Mouse (Mus musculus) forebrain, embryonic 16.5 days (tissue): Measurements from ENCODE around the gene Cntnap1. TPM values are rescaled to one million over a fixed set of nuclear protein-coding genes. Genes with fewer than 3 reads are reported as not detected.
A peak's percentile ranks its signal among the peaks of the same experiment; 100 is the strongest.
"Not testable (repeated sequence)": the region's sequence is repeated elsewhere in the genome, so short reads cannot be mapped to it uniquely, and the experiment has no call there.

ENCODE experiments used
- ATAC-seq: fragments of 200-750 bp; cut with Nextera tagmentation; 2 replicates; pipeline ENCODE4 v1.8.0; 2017; ENCODE audit warnings: mild to moderate bottlenecking, moderate library complexity
- H3K27ac ChIP-seq: fragments of 300-500 bp; sonication (generic); 2 replicates; pipeline ENCODE4 v1.5.1; 2014; ENCODE audit warnings: low read length, control low read depth
- H3K27me3 ChIP-seq: fragments of 300-500 bp; sonication (generic); replicated peaks from 2 replicates; pipeline ENCODE4 v1.6.1; 2014; ENCODE audit warnings: low read length; ENCODE audit not compliant: control insufficient read depth, insufficient read depth
- H3K36me3 ChIP-seq: fragments of 300-500 bp; sonication (generic); 2 replicates; pipeline ENCODE4 v1.6.1; 2014; ENCODE audit not compliant: control insufficient read depth, insufficient read depth
- H3K4me1 ChIP-seq: fragments of 300-500 bp; sonication (generic); replicated peaks from 2 replicates; pipeline ENCODE4 v1.6.1; 2014; ENCODE audit warnings: low read length; ENCODE audit not compliant: control insufficient read depth, insufficient read depth
- H3K4me2 ChIP-seq: fragments of 300-500 bp; sonication (generic); 2 replicates; pipeline ENCODE4 v1.6.1; 2014; ENCODE audit warnings: mild to moderate bottlenecking, low read length, control low read depth
- H3K4me3 ChIP-seq: fragments of 300-500 bp; sonication (generic); replicated peaks from 2 replicates; pipeline ENCODE4 v1.5.1; 2014; ENCODE audit warnings: mild to moderate bottlenecking, low read length, control low read depth
- H3K9ac ChIP-seq: fragments of 300-500 bp; sonication (generic); replicated peaks from 2 replicates; pipeline ENCODE4 v1.6.1; 2014; ENCODE audit warnings: low read depth, low read length, control low read depth
- H3K9me3 ChIP-seq: fragments of 300-500 bp; sonication (generic); 2 replicates; pipeline ENCODE4 v1.6.1; 2016; ENCODE audit warnings: low read length; ENCODE audit not compliant: control insufficient read depth
- WGBS: fragments of 180-500 bp; shearing (Covaris S2); extraction: QIAGEN DNeasy Blood & Tissue Kit; methylation state at CpG from one replicate; pipeline ENCODE4 v1.1.7; 2014; 5-methylcytosine and 5-hydroxymethylcytosine counted together
- polyA plus RNA-seq: library from polyadenylated mRNA; unstranded; fragments of >200 nt; fragmentation: Nextera tagmentation; extraction: Ambion mirVana; gene quantifications from 2 replicates; pipeline ENCODE4 v1.2.1, GENCODE M21; 2015

The Cntnap1 gene
- 0.77 and 1.5 TPM in 2 replicates for polyA plus RNA-seq

DNA sequence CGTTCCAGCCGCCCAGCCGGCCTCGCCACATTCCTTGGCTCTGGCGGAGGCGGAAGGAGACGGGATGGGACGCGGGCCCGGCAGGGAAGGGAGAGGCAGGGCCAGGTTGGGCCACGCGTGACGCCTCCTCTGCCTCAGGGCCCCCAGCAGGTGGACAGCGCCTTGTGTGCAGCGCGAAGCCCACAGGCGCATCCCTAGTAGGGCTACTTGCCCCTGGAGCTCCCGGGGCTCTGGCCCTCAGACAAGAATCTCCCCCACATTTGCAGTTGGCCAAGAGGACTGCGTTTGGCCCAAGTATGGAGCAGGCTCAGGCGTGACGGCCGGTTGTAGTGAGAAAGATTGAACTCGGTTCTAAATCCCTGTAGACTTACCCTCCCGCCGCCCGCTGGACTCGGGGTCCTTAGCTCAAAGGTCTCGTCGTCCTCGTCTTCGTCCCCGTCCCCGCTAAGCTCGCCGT is at the start of gene Cntnap1:
Gene Cntnap1, plus strand, starts transcription at position 170 of the 457 bp plus-strand sequence.
- Histone ChIP-seq H3K9ac (peak within 1 kb of the TSS; percentile 67), H3K27me3 (peaks cover 41% of the 10 kb centered on the region), H3K36me3 (peaks cover 2% of the 10 kb centered on the region; the same call in 1 of the 2 replicates), H3K27ac (peak within 1 kb of the TSS; percentile 41; the same call in 1 of the 2 replicates), H3K4me1 (peaks cover 45% of the 10 kb centered on the region), H3K4me2 (peak within 1 kb of the TSS; percentile 68), H3K9me3 (no peaks in the 10 kb centered on the region), H3K4me3 (peak within 1 kb of the TSS; percentile 64)
- WGBS = 1% methylated on average over 33 of the region's 35 CpGs
- no peak for ATAC-seq

DNA sequence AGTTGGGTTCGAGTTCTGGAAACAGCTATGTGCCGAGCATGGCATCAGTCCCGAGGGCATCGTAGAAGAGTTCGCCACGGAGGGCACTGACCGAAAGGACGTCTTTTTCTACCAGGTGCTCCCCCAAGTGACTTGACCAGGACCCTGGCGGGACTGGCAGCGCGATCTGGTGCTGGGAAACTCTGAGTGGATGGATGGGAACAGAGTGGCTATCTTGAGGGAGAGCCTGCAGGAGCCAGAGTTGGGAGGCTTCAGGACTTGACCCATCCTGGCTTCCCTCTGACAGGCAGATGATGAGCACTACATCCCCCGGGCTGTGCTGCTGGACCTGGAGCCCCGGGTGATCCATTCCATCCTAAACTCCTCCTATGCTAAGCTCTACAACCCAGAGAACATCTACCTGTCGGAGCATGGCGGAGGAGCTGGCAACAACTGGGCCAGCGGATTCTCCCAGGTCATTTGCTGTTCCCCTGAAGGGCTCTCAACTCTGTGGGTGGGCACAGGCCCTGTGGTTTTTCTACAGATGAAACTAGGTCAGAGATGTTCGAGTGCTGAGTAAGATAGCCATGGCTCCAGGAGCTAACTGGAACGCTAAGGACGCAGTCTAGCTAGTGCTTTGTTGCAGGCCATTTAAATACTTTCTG is 49.7 kb upstream of the Cntnap1 start:
- Histone ChIP-seq H3K27me3 (no peaks in the 10 kb centered on the region), H3K4me1 (peaks cover 36% of the 10 kb centered on the region), H3K36me3 (peaks cover 6% of the 10 kb centered on the region), H3K4me2 (peak overlapping the region; percentile 99), H3K4me3 (peak overlapping the region; percentile 91), H3K27ac (peak overlapping the region; percentile 92), H3K9ac (peak overlapping the region; percentile 85), H3K9me3 (no peaks in the 10 kb centered on the region)
- ATAC-seq = no peak
- 17% methylated on average over 19 of the region's 19 CpGs for WGBS

DNA sequence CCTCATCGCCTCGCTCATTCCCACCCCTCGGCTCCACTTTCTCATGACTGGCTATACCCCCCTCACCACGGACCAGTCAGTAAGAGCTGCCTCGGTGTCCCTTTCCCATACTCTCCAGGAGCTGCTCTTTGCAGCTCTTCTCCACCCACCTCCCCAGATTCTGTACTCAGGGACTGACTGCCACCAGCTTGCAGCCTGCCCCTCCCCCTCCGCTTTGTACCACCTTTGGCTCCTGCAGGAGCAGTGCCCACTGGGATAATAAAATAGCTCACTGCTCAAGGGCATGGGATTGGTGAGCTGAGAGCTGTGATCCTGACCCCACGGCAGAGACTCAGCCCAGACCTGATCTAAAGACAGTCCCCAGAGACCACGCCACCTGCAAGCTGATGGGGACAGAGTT is 45.8 kb upstream of the Cntnap1 start:
- H3K4me3 ChIP-seq, H3K27me3 ChIP-seq, ATAC-seq, H3K27ac ChIP-seq, H3K4me1 ChIP-seq, H3K9me3 ChIP-seq, H3K9ac ChIP-seq, H3K4me2 ChIP-seq: not testable (repeated sequence)
- WGBS = 97% methylated on average over 8 of the region's 8 CpGs
- peaks cover 18% of the 10 kb centered on the region for H3K36me3 ChIP-seq

DNA sequence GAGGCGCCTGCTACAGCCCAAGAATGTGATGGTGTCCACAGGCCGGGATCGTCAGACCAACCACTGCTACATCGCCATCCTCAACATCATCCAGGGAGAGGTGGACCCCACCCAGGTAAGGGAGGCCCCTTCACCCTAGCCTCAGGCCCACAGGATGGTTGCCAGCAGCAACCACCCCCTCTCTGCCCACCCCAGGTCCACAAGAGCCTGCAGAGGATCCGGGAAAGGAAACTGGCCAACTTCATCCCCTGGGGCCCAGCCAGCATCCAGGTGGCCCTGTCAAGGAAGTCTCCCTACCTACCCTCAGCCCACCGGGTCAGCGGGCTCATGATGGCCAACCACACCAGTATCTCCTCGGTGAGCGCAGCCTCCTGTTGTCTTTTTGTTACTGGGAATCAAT is 45.3 kb upstream of the Cntnap1 start:
- not testable (repeated sequence) for H3K27ac ChIP-seq, H3K4me3 ChIP-seq, H3K9ac ChIP-seq, H3K4me1 ChIP-seq, H3K4me2 ChIP-seq, H3K27me3 ChIP-seq, ATAC-seq, H3K9me3 ChIP-seq
- 89% methylated on average over 7 of the region's 9 CpGs for WGBS
- H3K36me3 ChIP-seq = peaks cover 18% of the 10 kb centered on the region

GRCm38 (mm10) chr11:101127075-101127474 is 43.2 kb upstream of the Cntnap1 start:
- Histone ChIP-seq H3K4me2 (no peak overlapping the region), H3K4me1 (no peaks in the 10 kb centered on the region), H3K4me3 (no peak overlapping the region), H3K36me3 (peaks cover 18% of the 10 kb centered on the region), H3K9ac (no peak overlapping the region), H3K27ac (no peak overlapping the region), H3K9me3 (peaks cover 4% of the 10 kb centered on the region; the same call in 1 of the 2 replicates), H3K27me3 (no peaks in the 10 kb centered on the region)
- 93% methylated on average over 1 of the region's 1 CpGs for WGBS
- ATAC-seq = no peak

DNA sequence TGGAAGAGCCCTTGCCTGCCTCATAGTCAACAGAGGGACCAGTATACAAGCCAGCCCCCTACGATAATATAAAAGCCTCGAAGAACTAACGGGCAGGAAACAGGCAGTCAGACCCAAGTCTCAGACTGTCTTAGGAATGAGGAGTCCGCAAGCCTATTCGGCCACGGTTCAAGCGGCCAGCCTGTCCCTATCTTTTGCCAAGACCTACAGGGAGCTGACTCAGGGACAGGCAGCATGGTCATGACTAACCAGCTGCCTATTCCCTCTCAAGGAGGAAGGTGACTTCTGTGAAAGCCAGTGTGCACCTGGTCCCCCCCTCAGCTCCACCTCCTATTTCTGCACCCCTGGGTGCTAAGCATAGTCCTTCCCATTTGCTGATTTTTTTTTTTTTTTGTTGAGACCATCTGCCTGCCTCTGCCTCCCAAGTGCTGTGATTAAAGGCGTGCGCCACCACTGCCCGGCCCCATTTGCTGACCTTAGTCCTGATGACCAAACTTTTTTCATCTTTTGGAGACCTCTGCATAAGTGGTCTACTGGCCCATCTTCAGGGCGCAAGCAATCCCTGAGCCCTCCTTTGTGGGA is 41.2 kb upstream of the Cntnap1 start:
- no peaks in the 10 kb centered on the region for H3K27me3 ChIP-seq
- H3K27ac ChIP-seq = no peak overlapping the region
- peaks cover 4% of the 10 kb centered on the region; the same call in 1 of the 2 replicates for H3K9me3 ChIP-seq
- no peaks in the 10 kb centered on the region for H3K4me1 ChIP-seq
- H3K4me2 ChIP-seq = no peak overlapping the region
- 84% methylated on average over 11 of the region's 11 CpGs for WGBS
- H3K4me3 ChIP-seq = no peak overlapping the region
- H3K36me3 ChIP-seq = peaks cover 15% of the 10 kb centered on the region
- no peak for ATAC-seq
- H3K9ac ChIP-seq = no peak overlapping the region

DNA sequence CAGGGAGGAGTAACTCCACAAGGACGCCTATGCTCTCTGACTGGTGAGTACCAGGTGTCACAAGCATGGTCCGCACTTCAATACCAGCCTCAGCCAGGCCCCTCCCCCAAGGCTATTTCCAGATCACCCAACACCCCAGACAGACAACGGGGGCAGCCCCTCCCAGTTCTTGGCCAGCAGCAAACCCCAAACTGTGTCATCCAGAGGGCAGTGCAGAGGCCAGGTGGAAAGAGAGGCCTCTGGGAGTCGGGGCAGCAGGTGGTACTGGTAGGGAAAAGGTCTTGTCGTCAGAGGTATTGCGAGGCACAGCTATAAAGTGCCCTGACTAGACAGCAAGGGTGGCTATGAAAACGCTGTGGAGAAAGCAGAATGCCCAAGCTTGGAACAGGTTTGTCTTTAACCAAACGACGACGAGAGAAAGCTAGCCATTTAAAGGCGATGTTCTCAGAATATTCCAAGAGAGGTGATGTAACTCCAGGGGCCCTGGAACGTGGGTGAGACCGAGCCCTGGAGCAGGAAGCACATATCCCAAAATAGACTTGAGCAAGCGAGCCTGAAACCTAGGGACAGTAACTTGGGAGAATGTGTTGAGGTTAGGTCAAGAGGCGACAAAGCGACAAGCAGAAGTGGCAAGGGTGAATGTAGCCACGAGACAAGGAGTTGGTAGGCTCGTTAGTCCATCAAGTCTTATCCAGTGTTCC is 40.1 kb upstream of the Cntnap1 start:
- Histone ChIP-seq H3K4me2 (no peak overlapping the region), H3K27ac (no peak overlapping the region), H3K4me3 (no peak overlapping the region), H3K36me3 (peaks cover 15% of the 10 kb centered on the region), H3K9ac (no peak overlapping the region), H3K27me3 (no peaks in the 10 kb centered on the region), H3K9me3 (peaks cover 4% of the 10 kb centered on the region; the same call in 1 of the 2 replicates), H3K4me1 (no peaks in the 10 kb centered on the region)
- WGBS = 59% methylated on average over 18 of the region's 18 CpGs
- no peak for ATAC-seq

GRCm38 (mm10) chr11:101131187-101131586 is 39.1 kb upstream of the Cntnap1 start:
- no peak overlapping the region for H3K4me2 ChIP-seq
- no peak overlapping the region for H3K27ac ChIP-seq
- H3K9me3 ChIP-seq = peaks cover 4% of the 10 kb centered on the region; the same call in 1 of the 2 replicates
- no peaks in the 10 kb centered on the region for H3K4me1 ChIP-seq
- peaks cover 10% of the 10 kb centered on the region for H3K36me3 ChIP-seq
- H3K4me3 ChIP-seq = no peak overlapping the region
- 77% methylated on average over 2 of the region's 2 CpGs for WGBS
- H3K27me3 ChIP-seq = no peaks in the 10 kb centered on the region
- no peak for ATAC-seq
- no peak overlapping the region for H3K9ac ChIP-seq

DNA sequence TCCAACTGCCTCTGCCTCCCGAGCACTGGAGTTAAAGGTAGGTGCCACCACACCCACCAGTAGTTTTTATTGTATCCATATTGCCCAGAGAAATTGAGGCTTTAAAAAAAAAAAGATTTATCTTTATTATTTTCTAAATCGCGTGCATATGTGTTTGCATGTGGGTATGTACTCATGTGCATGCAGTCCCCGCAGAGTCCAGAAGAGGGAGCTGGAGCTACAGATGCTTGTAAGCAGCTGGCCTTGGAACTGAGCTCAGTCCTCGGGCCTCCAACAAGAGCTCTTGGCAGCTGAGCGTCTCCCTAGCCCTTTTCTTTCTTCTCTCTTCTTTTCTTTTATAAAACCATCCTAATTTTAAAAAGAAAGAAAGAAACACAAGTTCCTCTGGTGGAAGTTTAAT is 38.6 kb upstream of the Cntnap1 start:
- peaks cover 5% of the 10 kb centered on the region for H3K36me3 ChIP-seq
- H3K4me1 ChIP-seq = no peaks in the 10 kb centered on the region
- H3K9ac ChIP-seq = no peak overlapping the region
- ATAC-seq = no peak
- H3K4me3 ChIP-seq = no peak overlapping the region
- no peak overlapping the region for H3K27ac ChIP-seq
- peaks cover 3% of the 10 kb centered on the region; the same call in 1 of the 2 replicates for H3K9me3 ChIP-seq
- 84% methylated on average over 6 of the region's 6 CpGs for WGBS
- H3K4me2 ChIP-seq = no peak overlapping the region
- H3K27me3 ChIP-seq = no peaks in the 10 kb centered on the region
